Mouse (Mus musculus): ENCODE results near the gene G6pc3. TPM values are rescaled to one million over a fixed set of nuclear protein-coding genes. Genes with fewer than 3 reads are reported as not detected.

G6pc3 gene
- total and polyA plus RNA-seq, 2 experiments from 2014 or later: 18.7 to 55.5 TPM

- peaks cover 14% of the 10 kb centered on the region for H3K4me1 ChIP-seq (ENCODE audit: control insufficient read depth, insufficient read depth)
- DNase-seq (ENCODE audit: low spot score) (no peak), ATAC-seq (ENCODE audit: insufficient read depth, low read depth) (no peak)
- H3K36me3 ChIP-seq (replicated peaks; ENCODE audit: control insufficient read depth, insufficient read depth, low read length): peaks cover 57% of the 10 kb centered on the region
- WGBS: 80% methylated on average over 9 of the region's 9 CpGs
- no peak overlapping the region for H3K27ac ChIP-seq (ENCODE audit: low read depth)
- H3K4me3 ChIP-seq (ENCODE audit: low read depth, low read length): no peak overlapping the region
- no peaks in the 10 kb centered on the region for H3K9me3 ChIP-seq (replicated peaks; ENCODE audit: control insufficient read depth, low read length)
- H3K9ac ChIP-seq (replicated peaks; ENCODE audit: low read depth, low read length): no peak overlapping the region
- no peak overlapping the region for H3K4me2 ChIP-seq (ENCODE audit: low read depth, low read length)
- no peak for TF ChIP-seq EP300 (IDR thresholded peaks at IDR 0.05; ENCODE audit: low read depth)
- TF ChIP-seq CTCF (IDR thresholded peaks at IDR 0.05; ENCODE audit: low read depth): no peak
- no peaks in the 10 kb centered on the region for H3K27me3 ChIP-seq (ENCODE audit: control insufficient read depth, insufficient read depth, low read length)
Observed at GRCm38 (mm10) chr11:102193657-102194440, 4.4 kb downstream of the G6pc3 start.

- 65% methylated on average over 21 of the region's 21 CpGs for WGBS
- no peak for DNase-seq (ENCODE audit: low spot score)
Observed at GRCm38 (mm10) chr11:102196018-102196797, 6.8 kb downstream of the G6pc3 start.

GRCm38 (mm10) chr11:102198245-102198644 is 8.8 kb downstream of the G6pc3 start:
- H3K9me3 ChIP-seq (replicated peaks; ENCODE audit: control insufficient read depth, low read length): no peaks in the 10 kb centered on the region
- DNase-seq (ENCODE audit: low spot score): no peak

More at GRCm38 (mm10) chr11:102196018-102196797, 6.8 kb downstream of the G6pc3 start:
- ATAC-seq (ENCODE audit: insufficient read depth, low read depth): no peak
- no peak overlapping the region for H3K4me3 ChIP-seq (ENCODE audit: low read depth, low read length)
- H3K9ac ChIP-seq (replicated peaks; ENCODE audit: low read depth, low read length): no peak overlapping the region
- no peak for TF ChIP-seq CTCF (IDR thresholded peaks at IDR 0.05; ENCODE audit: low read depth)
- TF ChIP-seq EP300 (IDR thresholded peaks at IDR 0.05; ENCODE audit: low read depth): no peak
- H3K9me3 ChIP-seq (replicated peaks; ENCODE audit: control insufficient read depth, low read length): no peaks in the 10 kb centered on the region
- H3K27ac ChIP-seq (ENCODE audit: low read depth): no peak overlapping the region
- H3K36me3 ChIP-seq (replicated peaks; ENCODE audit: control insufficient read depth, insufficient read depth, low read length): peaks cover 81% of the 10 kb centered on the region
- no peaks in the 10 kb centered on the region for H3K27me3 ChIP-seq (ENCODE audit: control insufficient read depth, insufficient read depth, low read length)
- H3K4me2 ChIP-seq (ENCODE audit: low read depth, low read length): no peak overlapping the region
- H3K4me1 ChIP-seq (ENCODE audit: control insufficient read depth, insufficient read depth): 0 out of 2 replicates have a peak, but pooled peaks cover 4% of the 10 kb centered on the region

GRCm38 (mm10) chr11:102199856-102200255 is 10.4 kb downstream of the G6pc3 start:
- ATAC-seq (ENCODE audit: insufficient read depth, low read depth): no peak
- Histone ChIP-seq H3K4me3 (ENCODE audit: low read depth, low read length) (no peak overlapping the region), H3K9ac (replicated peaks; ENCODE audit: low read depth, low read length) (no peak overlapping the region), H3K4me1 (ENCODE audit: control insufficient read depth, insufficient read depth) (no peaks in the 10 kb centered on the region), H3K36me3 (replicated peaks; ENCODE audit: control insufficient read depth, insufficient read depth, low read length) (peaks cover 95% of the 10 kb centered on the region), H3K4me2 (ENCODE audit: low read depth, low read length) (no peak overlapping the region), H3K27ac (ENCODE audit: low read depth) (no peak overlapping the region), H3K27me3 (ENCODE audit: control insufficient read depth, insufficient read depth, low read length) (no peaks in the 10 kb centered on the region), H3K9me3 (replicated peaks; ENCODE audit: control insufficient read depth, low read length) (no peaks in the 10 kb centered on the region)
- 62% methylated on average over 9 of the region's 9 CpGs for WGBS
- no peak for DNase-seq (ENCODE audit: low spot score)
- TF ChIP-seq CTCF (IDR thresholded peaks at IDR 0.05; ENCODE audit: low read depth) (no peak), EP300 (IDR thresholded peaks at IDR 0.05; ENCODE audit: low read depth) (no peak)

More at GRCm38 (mm10) chr11:102198245-102198644, 8.8 kb downstream of the G6pc3 start:
- no peak overlapping the region for H3K27ac ChIP-seq (ENCODE audit: low read depth)
- no peak for ATAC-seq (ENCODE audit: insufficient read depth, low read depth)
- H3K4me3 ChIP-seq (ENCODE audit: low read depth, low read length): no peak overlapping the region
- TF ChIP-seq EP300 (IDR thresholded peaks at IDR 0.05; ENCODE audit: low read depth) (no peak), CTCF (IDR thresholded peaks at IDR 0.05; ENCODE audit: low read depth) (no peak)
- H3K9ac ChIP-seq (replicated peaks; ENCODE audit: low read depth, low read length): no peak overlapping the region
- no peak overlapping the region for H3K4me2 ChIP-seq (ENCODE audit: low read depth, low read length)
- H3K4me1 ChIP-seq (ENCODE audit: control insufficient read depth, insufficient read depth): no peaks in the 10 kb centered on the region
- 72% methylated on average over 6 of the region's 6 CpGs for WGBS
- no peaks in the 10 kb centered on the region for H3K27me3 ChIP-seq (ENCODE audit: control insufficient read depth, insufficient read depth, low read length)
- H3K36me3 ChIP-seq (replicated peaks; ENCODE audit: control insufficient read depth, insufficient read depth, low read length): peaks cover 98% of the 10 kb centered on the region

GRCm38 (mm10) chr11:102201408-102201821 is 12.0 kb downstream of the G6pc3 start:
- TF ChIP-seq EP300 (IDR thresholded peaks at IDR 0.05; ENCODE audit: low read depth): no peak
- TF ChIP-seq CTCF (IDR thresholded peaks at IDR 0.05; ENCODE audit: low read depth): no peak
- Histone ChIP-seq H3K4me2 (ENCODE audit: low read depth, low read length) (no peak overlapping the region), H3K27me3 (ENCODE audit: control insufficient read depth, insufficient read depth, low read length) (no peaks in the 10 kb centered on the region), H3K36me3 (replicated peaks; ENCODE audit: control insufficient read depth, insufficient read depth, low read length) (peaks cover 90% of the 10 kb centered on the region), H3K9me3 (replicated peaks; ENCODE audit: control insufficient read depth, low read length) (no peaks in the 10 kb centered on the region), H3K27ac (ENCODE audit: low read depth) (no peak overlapping the region), H3K9ac (replicated peaks; ENCODE audit: low read depth, low read length) (no peak overlapping the region), H3K4me3 (ENCODE audit: low read depth, low read length) (no peak overlapping the region), H3K4me1 (ENCODE audit: control insufficient read depth, insufficient read depth) (no peaks in the 10 kb centered on the region)
- no peak for DNase-seq (ENCODE audit: low spot score)
- ATAC-seq (ENCODE audit: insufficient read depth, low read depth): no peak
- 79% methylated on average over 12 of the region's 12 CpGs for WGBS
